In the genomic region with DNA sequence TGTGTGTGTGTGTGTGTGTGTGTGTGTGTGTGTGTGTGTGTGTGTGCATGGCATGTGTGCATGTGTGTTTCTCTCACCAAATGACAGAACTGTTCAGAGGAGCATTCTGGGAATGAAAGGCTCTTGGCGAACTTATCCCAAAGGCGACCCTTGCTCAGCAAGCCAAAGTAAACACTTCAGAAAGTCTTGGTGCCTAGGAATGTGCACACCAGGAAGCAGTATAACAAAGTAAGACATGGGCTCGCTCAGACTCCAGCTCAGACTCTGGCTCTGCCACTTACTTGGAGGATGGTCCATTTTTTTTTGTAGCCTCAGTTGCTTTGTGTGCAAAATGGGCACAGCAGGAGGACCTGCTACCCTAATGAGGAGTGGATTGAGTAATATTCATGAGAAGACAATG, we compare ENCODE assay signal across 28 mouse cellular contexts. TPM values are rescaled to one million over a fixed set of nuclear protein-coding genes. Genes with fewer than 3 reads are reported as not detected.
DNase-seq lines count a peak whose midpoint lies in the region; ATAC-seq and TF ChIP-seq lines count a peak whose summit lies in the region.
"Had no signal": no experiment of that assay in that cellular context is flagged by ENCODE, and none has a peak within 500 bp of the region (broad histone marks: within the 10 kb centered on the region; RNA-seq: fewer than 3 reads in every experiment).

No protein-coding gene starts in this region.

- H3K9me3 ChIP-seq in embryonic facial prominence, embryonic 15.5 days (replicated peaks), result no peaks in the 10 kb centered on the region
- no peaks in the 10 kb centered on the region for H3K9me3 ChIP-seq in forebrain, embryonic 11.5 days (ENCODE audit: control insufficient read depth, low read length)
- H3K9me3 ChIP-seq: embryonic facial prominence, embryonic 12.5 days; forebrain, embryonic 12.5 days; heart, embryonic 12.5 days; hindbrain, embryonic 13.5 days; limb, embryonic 12.5 days; midbrain, embryonic 10.5 days had no signal

- H3K36me3 ChIP-seq in embryonic facial prominence, embryonic 15.5 days, result no peaks in the 10 kb centered on the region
- no peaks in the 10 kb centered on the region for H3K36me3 ChIP-seq in forebrain, embryonic 11.5 days (ENCODE audit: control insufficient read depth, insufficient read depth, low read length)
- H3K36me3 ChIP-seq: forebrain, embryonic 12.5 days; hindbrain, embryonic 13.5 days; midbrain, embryonic 10.5 days had no signal

- no peak overlapping the region for H3K4me2 ChIP-seq in embryonic facial prominence, embryonic 15.5 days (replicated peaks)
- no peak overlapping the region for H3K4me2 ChIP-seq in forebrain, embryonic 11.5 days (ENCODE audit: low read depth, low read length, severe bottlenecking)
- H3K4me2 ChIP-seq: embryonic facial prominence, embryonic 12.5 days; forebrain, embryonic 12.5 days; heart, embryonic 12.5 days; hindbrain, embryonic 13.5 days; limb, embryonic 12.5 days had no signal

- H3K4me3 ChIP-seq in layer of hippocampus, adult 2 months, result no peak overlapping the region
- no peak overlapping the region for H3K4me3 ChIP-seq in embryonic facial prominence, embryonic 15.5 days (replicated peaks)
- no peak overlapping the region for H3K4me3 ChIP-seq in forebrain, embryonic 11.5 days (ENCODE audit: low read depth, low read length)
- H3K4me3 ChIP-seq: embryonic facial prominence, embryonic 12.5 days; erythroblast, embryonic 14.5 days; forebrain, embryonic 12.5 days; heart, adult 2 months; heart, embryonic 12.5 days; hindbrain, embryonic 13.5 days; limb, embryonic 12.5 days; midbrain, embryonic 10.5 days had no signal

- peaks cover 57% of the 10 kb centered on the region for H3K4me1 ChIP-seq in embryonic facial prominence, embryonic 15.5 days
- H3K4me1 ChIP-seq in forebrain, embryonic 11.5 days (replicated peaks; ENCODE audit: control insufficient read depth, insufficient read depth, low read length), result 0 out of 2 replicates have a peak, but pooled peaks cover 4% of the 10 kb centered on the region

- TF ChIP-seq CTCF in layer of hippocampus, adult 2 months (conservative IDR thresholded peaks at IDR 0.05), result no peak

- no peak for DNase-seq in layer of hippocampus, adult 2 months (ENCODE audit: low spot score in 2 of 2)
- DNase-seq in layer of hippocampus, postnatal 10 days (ENCODE audit: low spot score in 2 of 2), result no peak
- DNase-seq in lung, postnatal 36 days, result peak; percentile 23
- DNase-seq in lung, postnatal 10 days, result no peak
- DNase-seq in forebrain, embryonic 11.5 days (ENCODE audit: low spot score), result no peak
- DNase-seq in adrenal gland, postnatal 4 days (ENCODE audit: low spot score in 2 of 2), result no peak
- DNase-seq: adrenal gland, adult 8-10 months; cerebellum, adult 11 months; cerebellum, adult 9-10 months; cerebellum, postnatal 36 days; forebrain, postnatal 0 days; heart, postnatal 4 days; kidney, postnatal 4 days; layer of hippocampus, adult 9-11 months; right cerebral cortex, postnatal 25 days; thymus, adult 2 months; thymus, postnatal 36 days had no signal

- 0 out of 2 replicates have a peak overlapping the region, but pooled peaks have one; percentile 7 for H3K27ac ChIP-seq in layer of hippocampus, adult 2 months
- H3K27ac ChIP-seq in embryonic facial prominence, embryonic 15.5 days (replicated peaks), result 0 out of 2 replicates have a peak overlapping the region, but pooled peaks have one; percentile 28
- H3K27ac ChIP-seq in forebrain, embryonic 11.5 days (ENCODE audit: low read depth, low read length), result no peak overlapping the region
- H3K27ac ChIP-seq: embryonic facial prominence, embryonic 12.5 days; heart, adult 2 months; hindbrain, embryonic 13.5 days; limb, embryonic 12.5 days had no signal

- H3K27me3 ChIP-seq in embryonic facial prominence, embryonic 15.5 days, result 0 out of 2 replicates have a peak, but pooled peaks cover 7% of the 10 kb centered on the region
- 0 out of 2 replicates have a peak, but pooled peaks cover 5% of the 10 kb centered on the region for H3K27me3 ChIP-seq in forebrain, embryonic 11.5 days (ENCODE audit: control insufficient read depth, insufficient read depth, low read length)
- H3K27me3 ChIP-seq: embryonic facial prominence, embryonic 12.5 days; limb, embryonic 12.5 days had no signal

- WGBS in embryonic facial prominence, embryonic 15.5 days, result 75% methylated on average over 3 of the region's 3 CpGs
- WGBS in forebrain, embryonic 11.5 days, result 78% methylated on average over 3 of the region's 3 CpGs

- H3K9ac ChIP-seq in embryonic facial prominence, embryonic 15.5 days, result no peak overlapping the region
- H3K9ac ChIP-seq in forebrain, embryonic 11.5 days (ENCODE audit: low read length), result no peak overlapping the region
- H3K9ac ChIP-seq: embryonic facial prominence, embryonic 12.5 days; forebrain, embryonic 12.5 days; forebrain, postnatal 0 days; heart, embryonic 12.5 days; hindbrain, embryonic 13.5 days; limb, embryonic 12.5 days had no signal

- ATAC-seq in embryonic facial prominence, embryonic 15.5 days (ENCODE audit: insufficient number of reproducible peaks, low FRiP score, low TSS enrichment, low read depth), result no peak
- no peak for ATAC-seq in forebrain, embryonic 11.5 days (replicated peaks; ENCODE audit: low FRiP score)
- ATAC-seq: forebrain, postnatal 0 days; intestine, postnatal 0 days; midbrain, embryonic 16.5 days had no signal

RNA-seq across cellular contexts. Expression of a gene that starts 5.4 kb away (rescaled TPM):
- total RNA-seq in layer of hippocampus, adult 2 months (2021), result 1 to 10 TPM; 3.1 to 3.8 TPM
- 1 to 10 TPM; 3.9 to 4.1 TPM for total RNA-seq in layer of hippocampus, postnatal 10 days (2021)
- 64.4 and 68.3 TPM in 2 replicates for polyA plus RNA-seq in embryonic facial prominence, embryonic 15.5 days (2015; fragmentation: Nextera tagmentation; extraction: Ambion mirVana)
- polyA plus RNA-seq in forebrain, embryonic 11.5 days (2014; fragmentation: Nextera tagmentation; extraction: Ambion mirVana), result 26.1 and 26.2 TPM in 2 replicates
- 10 to 100 TPM; 52.0 to 53.4 TPM for total RNA-seq in adrenal gland, postnatal 4 days (2021)

Comparison
In these comparisons a context has a peak if more than half of its experiments do, and no peak if none do; other contexts are left out.
1. RNA of a gene that starts 5.4 kb away (total RNA-seq): 52.0 to 53.4 TPM in adrenal gland, postnatal 4 days; 3.9 to 4.1 TPM in layer of hippocampus, postnatal 10 days and 3.1 to 3.8 TPM in layer of hippocampus, adult 2 months; every median in the first group is over 10 times any median in the second.